In the genomic region with DNA sequence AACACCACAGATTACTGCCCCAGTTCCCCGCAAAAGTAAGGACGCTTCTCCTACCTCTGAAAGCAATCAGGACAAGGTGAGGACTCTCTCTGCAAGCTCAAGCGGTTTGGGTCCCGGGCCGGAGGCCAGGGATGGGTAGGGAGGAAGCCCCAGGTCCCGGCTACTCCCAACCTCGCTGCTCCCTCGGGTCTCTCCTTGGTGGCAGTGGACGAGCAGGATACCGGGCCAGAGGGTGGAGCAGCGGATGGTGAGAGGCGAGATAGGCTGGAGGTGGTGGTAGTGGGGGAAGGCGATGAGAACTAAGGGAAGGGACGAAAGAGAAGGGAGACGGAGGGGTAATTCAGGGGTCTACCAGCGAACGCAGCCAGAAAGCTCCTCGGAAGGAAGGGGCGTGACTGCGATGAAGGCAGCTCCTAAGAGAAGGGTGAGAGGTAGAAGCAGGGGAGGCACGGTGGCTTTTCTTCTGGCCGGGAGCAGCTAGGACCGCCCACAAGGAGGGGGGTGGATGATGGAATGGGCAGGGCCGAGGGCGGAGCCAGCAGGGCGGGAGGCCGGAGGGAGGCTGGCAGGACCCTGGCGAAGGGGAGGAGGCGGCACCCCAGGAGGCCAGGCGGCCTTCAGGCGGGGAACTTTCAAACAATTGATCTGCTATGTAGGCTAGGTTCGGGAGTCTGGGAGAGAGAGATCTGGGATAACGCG, we compare ENCODE assay signal across 7 mouse cellular contexts. TPM values are rescaled to one million over a fixed set of nuclear protein-coding genes. Genes with fewer than 3 reads are reported as not detected.
A peak's percentile ranks its signal among the peaks of the same experiment; 100 is the strongest.
DNase-seq lines count a peak whose midpoint lies in the region; ATAC-seq lines count a peak whose summit lies in the region.

A gene (minus strand): TSS at position 465 of the 699 bp plus-strand sequence.

- peak within 1 kb of the TSS; percentile 66 for H3K27ac ChIP-seq in intestine, embryonic 15.5 days
- no peak within 1 kb of the TSS for H3K27ac ChIP-seq in midbrain, embryonic 11.5 days (ENCODE audit: low read depth, low read length)

- ATAC-seq in intestine, embryonic 15.5 days, result peak; percentile 95
- ATAC-seq in midbrain, embryonic 11.5 days (ENCODE audit: low FRiP score), result peak; percentile 94

- no peaks in the 10 kb centered on the region for H3K27me3 ChIP-seq in intestine, embryonic 15.5 days (replicated peaks)
- no peaks in the 10 kb centered on the region for H3K27me3 ChIP-seq in midbrain, embryonic 11.5 days (ENCODE audit: control insufficient read depth, insufficient read depth, low read length)

- DNase-seq in adrenal gland, postnatal 10 days, result peak; percentile 92
- DNase-seq in embryo, embryonic 11.5 days (ENCODE audit: low read depth, low spot score), result peak; percentile 76
- peak; percentile 71 to 79 for DNase-seq in gastrocnemius, postnatal 36 days
- DNase-seq in left cerebral cortex, postnatal 4 days, result peak; percentile 80
- peak; percentile 97 for DNase-seq in midbrain, embryonic 11.5 days (ENCODE audit: low spot score, missing footprints)
- peak; percentile 66 for DNase-seq in skeletal muscle tissue, adult 2 months (ENCODE audit: low read depth, low spot score)

- intact Hi-C loops in gastrocnemius, postnatal 36 days (cut with DNase I), result no loop called here
- intact Hi-C loops in left cerebral cortex, postnatal 4 days (cut with DNase I), result no loop called here

- no peaks in the 10 kb centered on the region for H3K36me3 ChIP-seq in intestine, embryonic 15.5 days
- H3K36me3 ChIP-seq in midbrain, embryonic 11.5 days (ENCODE audit: control insufficient read depth, insufficient read depth, low read length), result no peaks in the 10 kb centered on the region

- peak within 1 kb of the TSS; percentile 70 for H3K4me2 ChIP-seq in intestine, embryonic 15.5 days (replicated peaks)
- H3K4me2 ChIP-seq in midbrain, embryonic 11.5 days, result peak within 1 kb of the TSS; percentile 54

- peak within 1 kb of the TSS; percentile 46 for H3K9ac ChIP-seq in intestine, embryonic 15.5 days
- peak within 1 kb of the TSS; percentile 48 for H3K9ac ChIP-seq in midbrain, embryonic 11.5 days (ENCODE audit: low read length)

- H3K4me3 ChIP-seq in intestine, embryonic 15.5 days (replicated peaks), result peak within 1 kb of the TSS; percentile 47
- peak within 1 kb of the TSS; percentile 38 for H3K4me3 ChIP-seq in midbrain, embryonic 11.5 days (ENCODE audit: low read depth, low read length)

- no peaks in the 10 kb centered on the region for H3K4me1 ChIP-seq in intestine, embryonic 15.5 days (replicated peaks)
- H3K4me1 ChIP-seq in midbrain, embryonic 11.5 days (ENCODE audit: control insufficient read depth, insufficient read depth, low read length), result no peaks in the 10 kb centered on the region

- 19% methylated on average over 34 of the region's 34 CpGs for WGBS in intestine, embryonic 15.5 days
- WGBS in midbrain, embryonic 11.5 days, result 16% methylated on average over 33 of the region's 34 CpGs

- no peaks in the 10 kb centered on the region for H3K9me3 ChIP-seq in intestine, embryonic 15.5 days
- no peaks in the 10 kb centered on the region for H3K9me3 ChIP-seq in midbrain, embryonic 11.5 days (ENCODE audit: control insufficient read depth, low read length)

RNA-seq across cellular contexts. Expression of the gene that starts here (rescaled TPM):
- 10 to 100 TPM; 12.5 to 26.1 TPM for total RNA-seq in adrenal gland, postnatal 10 days (2021)
- 100 to 1,000 TPM in 1 of 2 experiments, 10 to 100 TPM in 1; 93.4 to 114 TPM for total RNA-seq in gastrocnemius, postnatal 36 days (2021)
- polyA plus RNA-seq in intestine, embryonic 15.5 days (2015; fragmentation: Nextera tagmentation; extraction: Ambion mirVana), result 17.7 and 19.9 TPM in 2 replicates
- 10 to 100 TPM; 19.2 to 19.9 TPM for total RNA-seq in left cerebral cortex, postnatal 4 days (2021)
- polyA plus RNA-seq in midbrain, embryonic 11.5 days (2014; fragmentation: Nextera tagmentation; extraction: Ambion mirVana), result 10.5 and 11.5 TPM in 2 replicates
